Mouse (Mus musculus): ENCODE results near the gene Plekhg2. TPM values are rescaled to one million over a fixed set of nuclear protein-coding genes. Genes with fewer than 3 reads are reported as not detected.

Plekhg2 gene
- polyA plus RNA-seq, 1 experiment from 2014 or later = 35.8 TPM

DNA sequence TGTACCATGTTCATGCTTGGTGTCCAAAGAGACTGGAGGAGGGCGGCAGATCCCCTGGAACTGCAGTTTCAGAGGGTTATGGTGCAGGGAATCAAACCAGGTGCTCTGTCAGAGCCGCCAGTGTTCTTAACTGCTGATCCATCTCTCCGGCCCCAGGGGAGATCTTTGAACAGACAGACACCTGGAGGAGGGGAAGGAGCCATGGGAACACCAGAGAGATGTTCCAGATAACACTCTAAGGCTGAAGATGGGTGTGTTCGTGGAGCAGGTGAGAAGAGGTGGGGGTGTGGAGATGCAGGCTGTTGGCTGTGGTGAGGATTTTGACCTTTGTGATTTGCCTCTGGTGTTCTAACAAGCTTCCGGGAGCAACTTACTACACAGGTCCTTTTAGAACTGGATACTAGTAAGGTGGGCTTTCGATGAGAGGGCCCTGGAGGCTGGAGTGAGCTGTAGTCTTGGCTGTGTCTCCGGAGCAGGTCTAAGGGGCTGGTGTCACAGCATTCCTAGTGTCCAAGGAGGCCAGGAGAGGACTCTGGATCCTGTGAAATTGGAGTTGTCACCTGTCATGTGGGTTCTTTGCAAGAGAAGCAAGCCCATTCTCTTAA, 1.6 kb upstream of the Plekhg2 start:
- Histone ChIP-seq H3K27ac (ENCODE audit: low read length) (peak overlapping the region; percentile 45), H3K9ac (ENCODE audit: low read length) (no peak overlapping the region), H3K4me2 (ENCODE audit: low read depth, low read length) (no peak overlapping the region), H3K9me3 (replicated peaks; ENCODE audit: control insufficient read depth, low read length) (no peaks in the 10 kb centered on the region), H3K27me3 (ENCODE audit: control insufficient read depth, insufficient read depth, low read length) (no peaks in the 10 kb centered on the region), H3K4me1 (ENCODE audit: control insufficient read depth, insufficient read depth, low read length) (peaks cover 42% of the 10 kb centered on the region), H3K36me3 (ENCODE audit: control insufficient read depth, insufficient read depth) (0 out of 2 replicates have a peak, but pooled peaks cover 7% of the 10 kb centered on the region), H3K4me3 (ENCODE audit: low read length) (no peak overlapping the region)
- 79% methylated on average over 7 of the region's 7 CpGs for WGBS
- no peak for ATAC-seq (replicated peaks; ENCODE audit: extremely low read depth, insufficient read depth, low FRiP score)

DNA sequence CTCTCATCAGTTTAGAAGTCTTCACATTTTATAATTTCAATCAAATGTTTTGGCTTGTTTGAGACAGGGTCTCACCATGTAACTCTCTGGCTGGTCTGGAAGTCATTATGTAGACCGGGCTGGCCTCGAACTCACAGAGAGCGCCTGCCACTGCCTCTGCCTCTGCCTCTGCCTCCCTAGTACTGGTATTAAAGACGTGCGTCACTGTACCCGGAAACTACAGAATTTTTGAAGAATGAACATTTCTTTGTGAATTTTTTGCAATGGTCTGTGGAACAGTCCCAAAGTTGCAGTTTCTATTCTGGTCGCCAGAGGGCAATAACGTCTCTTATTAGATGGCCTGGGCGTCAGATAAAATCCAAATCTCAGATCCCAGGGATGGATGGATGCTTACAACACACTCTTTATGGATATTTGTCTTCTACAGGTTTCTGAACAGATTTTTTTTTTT, 757 bp upstream of the Plekhg2 start:
- Histone ChIP-seq H3K4me1 (ENCODE audit: control insufficient read depth, insufficient read depth, low read length) (peaks cover 39% of the 10 kb centered on the region), H3K36me3 (ENCODE audit: control insufficient read depth, insufficient read depth) (0 out of 2 replicates have a peak, but pooled peaks cover 7% of the 10 kb centered on the region), H3K9ac (ENCODE audit: low read length) (peak overlapping the region; percentile 72), H3K4me2 (ENCODE audit: low read depth, low read length) (peak overlapping the region; percentile 91), H3K27ac (ENCODE audit: low read length) (peak overlapping the region; percentile 91), H3K9me3 (replicated peaks; ENCODE audit: control insufficient read depth, low read length) (no peaks in the 10 kb centered on the region), H3K27me3 (ENCODE audit: control insufficient read depth, insufficient read depth, low read length) (no peaks in the 10 kb centered on the region), H3K4me3 (ENCODE audit: low read length) (peak overlapping the region; percentile 82)
- WGBS = under 1% methylated on average over 9 of the region's 9 CpGs
- ATAC-seq (replicated peaks; ENCODE audit: extremely low read depth, insufficient read depth, low FRiP score) = peak; percentile 2; the same call in 1 of the 2 replicates

DNA sequence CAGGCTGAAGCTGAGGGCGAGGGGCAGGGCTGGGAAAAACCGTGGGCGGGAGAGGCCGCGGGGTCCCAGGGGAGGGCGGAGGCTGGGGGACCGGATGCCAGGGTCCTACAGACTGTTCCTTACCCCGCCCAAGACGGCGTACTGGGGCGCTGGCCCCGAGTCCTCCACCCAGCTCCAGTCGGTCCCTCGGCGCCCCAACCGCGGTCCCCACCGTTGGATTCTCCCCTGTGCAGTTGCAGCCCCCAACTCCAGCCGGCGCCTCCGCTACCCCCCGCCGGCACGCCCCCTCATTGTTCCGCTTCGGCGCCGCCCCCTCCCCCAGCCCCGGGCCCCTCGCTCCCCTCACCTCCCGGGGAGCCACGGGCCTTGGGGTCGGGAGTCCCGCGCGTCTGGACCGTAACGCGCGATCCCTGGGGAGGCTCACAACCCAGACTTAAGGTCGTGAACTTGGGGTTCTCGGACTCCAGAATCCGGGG, 847 bp downstream of the Plekhg2 start:
- no peaks in the 10 kb centered on the region for H3K9me3 ChIP-seq (replicated peaks; ENCODE audit: control insufficient read depth, low read length)
- H3K9ac ChIP-seq (ENCODE audit: low read length) = peak overlapping the region; percentile 89
- no peaks in the 10 kb centered on the region for H3K27me3 ChIP-seq (ENCODE audit: control insufficient read depth, insufficient read depth, low read length)
- ATAC-seq (replicated peaks; ENCODE audit: extremely low read depth, insufficient read depth, low FRiP score) = no peak
- H3K4me3 ChIP-seq (ENCODE audit: low read length) = peak overlapping the region; percentile 82
- peak overlapping the region; percentile 96 for H3K27ac ChIP-seq (ENCODE audit: low read length)
- WGBS = under 1% methylated on average over 40 of the region's 43 CpGs
- peak overlapping the region; percentile 91 for H3K4me2 ChIP-seq (ENCODE audit: low read depth, low read length)
- H3K36me3 ChIP-seq (ENCODE audit: control insufficient read depth, insufficient read depth) = peaks cover 12% of the 10 kb centered on the region; the same call in 1 of the 2 replicates
- peaks cover 25% of the 10 kb centered on the region for H3K4me1 ChIP-seq (ENCODE audit: control insufficient read depth, insufficient read depth, low read length)

DNA sequence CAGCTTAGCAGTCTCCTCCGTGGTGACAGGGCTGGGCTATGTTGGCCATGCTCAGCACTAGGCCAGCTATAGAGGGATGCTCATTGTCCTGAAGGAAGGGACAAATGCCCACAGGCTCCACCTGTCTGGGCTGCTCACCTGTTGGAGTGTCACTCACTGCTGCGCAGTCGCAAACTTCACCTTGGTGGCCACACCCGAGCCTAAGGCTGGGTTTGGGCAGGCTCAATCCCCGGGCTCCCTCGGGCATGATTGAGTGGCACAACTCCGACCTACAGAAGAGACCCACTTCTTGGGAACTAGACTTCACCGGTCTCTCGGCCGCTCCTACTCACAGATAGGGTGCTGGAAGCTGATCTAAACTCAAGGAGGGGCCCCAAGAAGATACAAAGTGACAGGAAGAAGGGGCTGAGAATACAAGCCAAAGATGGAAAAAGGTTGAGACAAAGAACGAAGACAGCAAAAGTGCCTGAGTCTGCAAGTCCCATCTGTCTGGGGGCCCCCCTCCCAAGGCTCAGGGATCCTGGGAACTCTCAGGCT, 1.4 kb downstream of the Plekhg2 start:
- Histone ChIP-seq H3K9ac (ENCODE audit: low read length) (peak overlapping the region; percentile 89), H3K9me3 (replicated peaks; ENCODE audit: control insufficient read depth, low read length) (no peaks in the 10 kb centered on the region), H3K4me1 (ENCODE audit: control insufficient read depth, insufficient read depth, low read length) (peaks cover 20% of the 10 kb centered on the region), H3K36me3 (ENCODE audit: control insufficient read depth, insufficient read depth) (peaks cover 15% of the 10 kb centered on the region; the same call in 1 of the 2 replicates), H3K4me2 (ENCODE audit: low read depth, low read length) (peak overlapping the region; percentile 91), H3K27me3 (ENCODE audit: control insufficient read depth, insufficient read depth, low read length) (no peaks in the 10 kb centered on the region), H3K4me3 (ENCODE audit: low read length) (peak overlapping the region; percentile 82), H3K27ac (ENCODE audit: low read length) (peak overlapping the region; percentile 96)
- 6% methylated on average over 11 of the region's 11 CpGs for WGBS
- ATAC-seq (replicated peaks; ENCODE audit: extremely low read depth, insufficient read depth, low FRiP score) = no peak

DNA sequence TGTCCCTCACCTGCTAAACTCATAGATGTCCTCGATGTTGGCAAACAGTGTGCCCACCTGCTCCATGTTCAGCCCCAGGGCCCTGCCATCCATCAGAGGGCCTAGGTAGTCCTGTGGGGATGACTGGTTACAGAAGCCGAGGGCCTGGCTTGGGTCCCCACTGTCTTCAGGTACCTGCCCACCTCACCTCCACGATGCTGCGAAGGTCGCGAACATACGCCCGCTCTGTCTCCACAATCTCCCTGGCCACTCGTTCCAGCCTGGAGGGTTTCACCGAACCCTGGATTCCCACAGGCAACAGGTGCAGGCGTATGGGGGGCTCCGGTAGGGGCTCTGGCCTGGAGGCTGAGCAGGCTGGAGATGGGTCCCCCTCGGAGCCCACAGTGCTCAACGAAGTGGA, 2.3 kb downstream of the Plekhg2 start:
- WGBS = 88% methylated on average over 14 of the region's 14 CpGs
- H3K36me3 ChIP-seq (ENCODE audit: control insufficient read depth, insufficient read depth) = peaks cover 18% of the 10 kb centered on the region; the same call in 1 of the 2 replicates
- H3K4me1 ChIP-seq (ENCODE audit: control insufficient read depth, insufficient read depth, low read length) = peaks cover 16% of the 10 kb centered on the region
- H3K27me3 ChIP-seq (ENCODE audit: control insufficient read depth, insufficient read depth, low read length) = no peaks in the 10 kb centered on the region
- H3K9ac ChIP-seq (ENCODE audit: low read length) = peak overlapping the region; percentile 89
- peak overlapping the region; percentile 82 for H3K4me3 ChIP-seq (ENCODE audit: low read length)
- ATAC-seq (replicated peaks; ENCODE audit: extremely low read depth, insufficient read depth, low FRiP score) = no peak
- H3K4me2 ChIP-seq (ENCODE audit: low read depth, low read length) = peak overlapping the region; percentile 91
- no peaks in the 10 kb centered on the region for H3K9me3 ChIP-seq (replicated peaks; ENCODE audit: control insufficient read depth, low read length)
- no peak overlapping the region for H3K27ac ChIP-seq (ENCODE audit: low read length)

GRCm38 (mm10) chr7:28368276-28368920, 4.0 kb downstream of the Plekhg2 start:
- 92% methylated on average over 16 of the region's 16 CpGs for WGBS
- Histone ChIP-seq H3K36me3 (ENCODE audit: control insufficient read depth, insufficient read depth) (peaks cover 28% of the 10 kb centered on the region; the same call in 1 of the 2 replicates), H3K27me3 (ENCODE audit: control insufficient read depth, insufficient read depth, low read length) (no peaks in the 10 kb centered on the region), H3K4me1 (ENCODE audit: control insufficient read depth, insufficient read depth, low read length) (peaks cover 14% of the 10 kb centered on the region), H3K9me3 (replicated peaks; ENCODE audit: control insufficient read depth, low read length) (no peaks in the 10 kb centered on the region), H3K4me3 (ENCODE audit: low read length) (no peak overlapping the region), H3K27ac (ENCODE audit: low read length) (no peak overlapping the region), H3K4me2 (ENCODE audit: low read depth, low read length) (no peak overlapping the region), H3K9ac (ENCODE audit: low read length) (no peak overlapping the region)
- ATAC-seq (replicated peaks; ENCODE audit: extremely low read depth, insufficient read depth, low FRiP score) = no peak

DNA sequence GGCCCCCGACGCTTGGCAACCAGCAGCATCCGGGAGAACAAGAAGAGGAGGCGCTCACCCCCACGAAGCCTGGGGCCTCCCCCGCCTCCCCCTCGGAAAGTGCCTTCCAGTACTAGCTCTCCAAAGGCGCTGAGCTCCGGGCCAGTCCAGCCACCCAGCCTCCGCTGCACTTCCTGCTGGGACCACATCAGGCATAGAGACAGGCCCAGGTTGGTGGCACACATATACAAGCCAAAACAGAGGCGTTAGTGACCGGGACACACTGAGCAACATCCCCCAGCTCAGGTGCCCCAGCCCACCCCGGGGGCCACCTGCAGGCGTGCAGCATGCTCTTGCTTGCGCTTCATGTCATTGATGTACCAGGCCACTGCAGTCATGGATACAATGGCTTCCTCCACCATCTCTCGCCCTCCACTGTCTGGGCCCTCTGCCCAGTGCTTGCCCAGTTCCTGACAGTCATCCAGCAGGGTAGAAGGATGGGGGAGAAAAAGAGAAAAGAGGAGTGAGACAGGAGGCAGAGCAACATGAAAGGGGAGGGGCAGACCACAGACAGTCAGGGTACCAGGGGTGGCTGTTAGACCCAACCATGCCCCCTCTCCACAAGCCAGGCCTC, 4.6 kb downstream of the Plekhg2 start:
- H3K27ac ChIP-seq (ENCODE audit: low read length) = no peak overlapping the region
- no peak overlapping the region for H3K9ac ChIP-seq (ENCODE audit: low read length)
- peaks cover 14% of the 10 kb centered on the region for H3K4me1 ChIP-seq (ENCODE audit: control insufficient read depth, insufficient read depth, low read length)
- H3K4me2 ChIP-seq (ENCODE audit: low read depth, low read length) = no peak overlapping the region
- no peaks in the 10 kb centered on the region for H3K27me3 ChIP-seq (ENCODE audit: control insufficient read depth, insufficient read depth, low read length)
- H3K9me3 ChIP-seq (replicated peaks; ENCODE audit: control insufficient read depth, low read length) = no peaks in the 10 kb centered on the region
- WGBS = 93% methylated on average over 16 of the region's 16 CpGs
- peaks cover 29% of the 10 kb centered on the region; the same call in 1 of the 2 replicates for H3K36me3 ChIP-seq (ENCODE audit: control insufficient read depth, insufficient read depth)
- ATAC-seq (replicated peaks; ENCODE audit: extremely low read depth, insufficient read depth, low FRiP score) = no peak
- no peak overlapping the region for H3K4me3 ChIP-seq (ENCODE audit: low read length)

GRCm38 (mm10) chr7:28362441-28363060, 9.8 kb downstream of the Plekhg2 start:
- Histone ChIP-seq H3K4me2 (ENCODE audit: low read depth, low read length) (no peak overlapping the region), H3K4me3 (ENCODE audit: low read length) (no peak overlapping the region), H3K27me3 (ENCODE audit: control insufficient read depth, insufficient read depth, low read length) (no peaks in the 10 kb centered on the region), H3K4me1 (ENCODE audit: control insufficient read depth, insufficient read depth, low read length) (peaks cover 15% of the 10 kb centered on the region), H3K27ac (ENCODE audit: low read length) (no peak overlapping the region), H3K36me3 (ENCODE audit: control insufficient read depth, insufficient read depth) (peaks cover 51% of the 10 kb centered on the region), H3K9me3 (replicated peaks; ENCODE audit: control insufficient read depth, low read length) (no peaks in the 10 kb centered on the region), H3K9ac (ENCODE audit: low read length) (no peak overlapping the region)
- WGBS = 61% methylated on average over 16 of the region's 16 CpGs
- ATAC-seq (replicated peaks; ENCODE audit: extremely low read depth, insufficient read depth, low FRiP score) = no peak
